Mouse (Mus musculus): ENCODE data around the gene Slc30a9. TPM values are rescaled to one million over a fixed set of nuclear protein-coding genes. Genes with fewer than 3 reads are reported as not detected.
A peak's percentile ranks its signal among the peaks of the same experiment; 100 is the strongest.

Gene Slc30a9
- total RNA-seq (2012; rRNA removed) = 30.3 and 32.6 TPM in 2 replicates

DNA sequence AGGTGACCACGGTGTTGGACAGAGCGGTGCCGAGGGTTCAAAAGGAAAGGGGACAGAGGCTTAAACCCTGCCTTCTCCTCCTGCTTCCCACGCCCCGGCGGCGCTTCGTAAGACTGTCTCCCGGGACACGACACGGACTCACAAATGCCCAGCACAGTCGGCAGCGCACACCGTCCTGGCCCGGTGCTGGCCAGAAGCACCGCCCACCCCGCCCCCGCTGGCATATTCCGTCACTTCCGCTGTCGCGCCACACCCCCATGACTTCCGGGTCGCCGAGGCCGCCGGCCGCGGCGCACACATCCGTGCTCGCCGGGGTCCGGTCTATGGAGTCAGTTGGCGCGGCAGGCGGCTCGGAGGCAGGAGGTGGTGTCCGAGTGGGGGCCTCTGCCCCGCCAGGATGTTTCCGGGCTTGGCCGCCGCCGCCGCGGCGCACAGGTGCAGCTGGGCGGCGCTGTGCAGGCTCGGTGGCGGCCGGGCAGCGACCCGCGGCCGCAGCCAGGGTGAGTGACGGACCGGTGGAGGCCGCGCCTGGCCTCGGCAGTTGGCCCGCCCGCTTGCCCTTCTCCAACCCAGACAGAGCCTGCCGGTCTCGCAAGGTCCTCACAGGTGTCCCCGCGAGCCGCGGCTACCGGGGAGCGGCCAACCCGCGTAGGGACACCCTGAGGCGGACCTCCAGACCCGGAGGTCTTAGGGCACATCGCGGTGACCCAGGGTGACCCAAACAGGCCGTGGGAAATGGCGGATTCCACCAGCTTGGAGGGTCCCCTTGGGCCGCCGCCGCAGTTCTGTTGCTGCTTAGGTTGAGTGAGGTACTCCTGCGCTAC, at the start of gene Slc30a9:
Gene Slc30a9, plus strand, starts transcription at position 258 of the 824 bp plus-strand sequence.
- Histone ChIP-seq H3K4me3 (ENCODE audit: insufficient read depth in 1 of 2, low read depth in 1 of 2, low read length in 2 of 2, poor library complexity in 1 of 2, severe bottlenecking in 1 of 2) (peak within 1 kb of the TSS; percentile 72 to 89), H3K9ac (ENCODE audit: insufficient read depth, low read depth, low read length, poor library complexity, severe bottlenecking) (peak within 1 kb of the TSS; percentile 93), H3K27ac (ENCODE audit: insufficient read depth, low read depth, low read length, poor library complexity, severe bottlenecking) (peak within 1 kb of the TSS; percentile 20; the same call in 1 of the 2 replicates), H3K36me3 (ENCODE audit: control insufficient read depth, insufficient read depth, low read length, poor library complexity, severe bottlenecking) (no peaks in the 10 kb centered on the region), H3K4me1 (ENCODE audit: control insufficient read depth in 2 of 2, insufficient read depth in 2 of 2, low read length in 2 of 2, poor library complexity in 1 of 2) (no peaks in the 10 kb centered on the region), H3K9me3 (ENCODE audit: control insufficient read depth, insufficient read depth, low read depth, low read length) (no peaks in the 10 kb centered on the region)
- in situ Hi-C loops (cut with MboI; ENCODE audit: low sequenced_read_pairs in 2 of 2, unreplicated experiment in 2 of 2) = no loop called here
- TF ChIP-seq CHD2 (IDR thresholded peaks at IDR 0.05; ENCODE audit: low read depth, low read length) (no peak), HCFC1 (IDR thresholded peaks at IDR 0.05; ENCODE audit: borderline replicate concordance, insufficient read depth, low read length) (peak; percentile 43; the same call in 1 of the 2 replicates)
- peak; percentile 76 for DNase-seq (ENCODE audit: low read depth, low spot score)

DNA sequence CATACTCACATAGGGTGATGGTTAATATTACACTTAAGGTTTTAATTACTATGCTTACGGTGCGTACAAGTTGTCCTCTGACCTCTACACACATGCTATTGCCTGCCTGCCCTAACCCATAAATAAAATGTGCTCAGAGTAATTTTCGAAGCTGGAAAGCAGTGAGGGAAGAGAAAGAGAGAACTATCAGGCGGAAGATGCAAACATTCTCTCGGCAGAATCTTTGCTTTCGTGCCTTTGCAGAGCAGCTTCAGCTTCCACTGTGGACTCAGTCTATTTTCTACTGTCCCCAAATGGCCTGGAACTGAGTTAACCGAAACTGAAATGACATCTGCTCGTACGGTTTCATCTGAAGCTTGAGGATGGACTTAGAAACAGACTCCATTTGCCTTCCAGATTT, 48.3 kb upstream of the Slc30a9 start:
- peaks cover 3% of the 10 kb centered on the region; the same call in 1 of the 2 replicates for H3K36me3 ChIP-seq (ENCODE audit: control insufficient read depth, insufficient read depth, low read length, poor library complexity, severe bottlenecking)
- in situ Hi-C loops (cut with MboI; ENCODE audit: low sequenced_read_pairs in 2 of 2, unreplicated experiment in 2 of 2) = no loop called here
- H3K9ac ChIP-seq (ENCODE audit: insufficient read depth, low read depth, low read length, poor library complexity, severe bottlenecking) = no peak overlapping the region
- DNase-seq (ENCODE audit: low read depth, low spot score) = no peak
- no peak for TF ChIP-seq ZNF384 (IDR thresholded peaks at IDR 0.05; ENCODE audit: low read depth, low read length)
- no peak for TF ChIP-seq HCFC1 (IDR thresholded peaks at IDR 0.05; ENCODE audit: borderline replicate concordance, insufficient read depth, low read length)
- TF ChIP-seq ZC3H11A (IDR thresholded peaks at IDR 0.05; ENCODE audit: borderline replicate concordance, low read depth, low read length) = no peak
- TF ChIP-seq MAFK (IDR thresholded peaks at IDR 0.05; ENCODE audit: insufficient read depth, low read depth, low read length) = no peak
- TF ChIP-seq CHD2 (IDR thresholded peaks at IDR 0.05; ENCODE audit: low read depth, low read length) = no peak
- no peak overlapping the region for H3K27ac ChIP-seq (ENCODE audit: insufficient read depth, low read depth, low read length, poor library complexity, severe bottlenecking)
- no peak overlapping the region for H3K4me3 ChIP-seq (ENCODE audit: insufficient read depth in 1 of 2, low read depth in 1 of 2, low read length in 2 of 2, poor library complexity in 1 of 2, severe bottlenecking in 1 of 2)
- H3K9me3 ChIP-seq (ENCODE audit: control insufficient read depth, insufficient read depth, low read depth, low read length) = no peaks in the 10 kb centered on the region
- peaks cover 0 to 2% of the 10 kb centered on the region in 2 experiments; a peak in 2 of 4 replicates for H3K4me1 ChIP-seq (ENCODE audit: control insufficient read depth in 2 of 2, insufficient read depth in 2 of 2, low read length in 2 of 2, poor library complexity in 1 of 2)

DNA sequence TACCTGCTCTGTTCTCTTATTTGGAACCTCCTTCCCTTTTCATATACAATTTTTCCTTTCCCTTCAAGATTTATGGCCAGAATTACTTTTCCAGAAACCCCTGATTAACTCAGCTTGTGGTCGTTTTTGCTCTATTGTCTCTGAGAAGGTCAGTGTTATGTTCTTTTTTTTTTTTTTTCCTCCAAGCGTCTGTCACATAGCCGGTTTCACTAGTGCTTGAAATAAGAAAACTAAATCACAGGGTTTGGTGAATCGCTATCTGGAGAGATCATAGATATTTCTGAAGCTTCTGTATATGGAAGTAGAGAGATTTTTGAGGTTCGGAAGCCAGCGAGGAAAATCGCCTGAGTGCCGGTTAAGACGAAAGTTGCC, 46.6 kb upstream of the Slc30a9 start:
- Histone ChIP-seq H3K9ac (ENCODE audit: insufficient read depth, low read depth, low read length, poor library complexity, severe bottlenecking) (peak overlapping the region; percentile 44; the same call in 1 of the 2 replicates), H3K4me1 (ENCODE audit: control insufficient read depth in 2 of 2, insufficient read depth in 2 of 2, low read length in 2 of 2, poor library complexity in 1 of 2) (peaks cover 0 to 2% of the 10 kb centered on the region in 2 experiments; a peak in 2 of 4 replicates), H3K27ac (ENCODE audit: insufficient read depth, low read depth, low read length, poor library complexity, severe bottlenecking) (no peak overlapping the region), H3K4me3 (ENCODE audit: insufficient read depth in 1 of 2, low read depth in 1 of 2, low read length in 2 of 2, poor library complexity in 1 of 2, severe bottlenecking in 1 of 2) (peak overlapping the region; percentile 41 to 94; a peak in 3 of 4 replicates), H3K36me3 (ENCODE audit: control insufficient read depth, insufficient read depth, low read length, poor library complexity, severe bottlenecking) (peaks cover 8% of the 10 kb centered on the region), H3K9me3 (ENCODE audit: control insufficient read depth, insufficient read depth, low read depth, low read length) (no peaks in the 10 kb centered on the region)
- TF ChIP-seq ZC3H11A (IDR thresholded peaks at IDR 0.05; ENCODE audit: borderline replicate concordance, low read depth, low read length) = no peak
- TF ChIP-seq ZNF384 (IDR thresholded peaks at IDR 0.05; ENCODE audit: low read depth, low read length) = 0 out of 2 replicates have a peak, but pooled peaks have one; percentile 62
- TF ChIP-seq HCFC1 (IDR thresholded peaks at IDR 0.05; ENCODE audit: borderline replicate concordance, insufficient read depth, low read length) = no peak
- no peak for TF ChIP-seq CHD2 (IDR thresholded peaks at IDR 0.05; ENCODE audit: low read depth, low read length)
- TF ChIP-seq MAFK (IDR thresholded peaks at IDR 0.05; ENCODE audit: insufficient read depth, low read depth, low read length) = no peak
- DNase-seq (ENCODE audit: low read depth, low spot score) = no peak
- in situ Hi-C loops (cut with MboI; ENCODE audit: low sequenced_read_pairs in 2 of 2, unreplicated experiment in 2 of 2) = no loop called here

DNA sequence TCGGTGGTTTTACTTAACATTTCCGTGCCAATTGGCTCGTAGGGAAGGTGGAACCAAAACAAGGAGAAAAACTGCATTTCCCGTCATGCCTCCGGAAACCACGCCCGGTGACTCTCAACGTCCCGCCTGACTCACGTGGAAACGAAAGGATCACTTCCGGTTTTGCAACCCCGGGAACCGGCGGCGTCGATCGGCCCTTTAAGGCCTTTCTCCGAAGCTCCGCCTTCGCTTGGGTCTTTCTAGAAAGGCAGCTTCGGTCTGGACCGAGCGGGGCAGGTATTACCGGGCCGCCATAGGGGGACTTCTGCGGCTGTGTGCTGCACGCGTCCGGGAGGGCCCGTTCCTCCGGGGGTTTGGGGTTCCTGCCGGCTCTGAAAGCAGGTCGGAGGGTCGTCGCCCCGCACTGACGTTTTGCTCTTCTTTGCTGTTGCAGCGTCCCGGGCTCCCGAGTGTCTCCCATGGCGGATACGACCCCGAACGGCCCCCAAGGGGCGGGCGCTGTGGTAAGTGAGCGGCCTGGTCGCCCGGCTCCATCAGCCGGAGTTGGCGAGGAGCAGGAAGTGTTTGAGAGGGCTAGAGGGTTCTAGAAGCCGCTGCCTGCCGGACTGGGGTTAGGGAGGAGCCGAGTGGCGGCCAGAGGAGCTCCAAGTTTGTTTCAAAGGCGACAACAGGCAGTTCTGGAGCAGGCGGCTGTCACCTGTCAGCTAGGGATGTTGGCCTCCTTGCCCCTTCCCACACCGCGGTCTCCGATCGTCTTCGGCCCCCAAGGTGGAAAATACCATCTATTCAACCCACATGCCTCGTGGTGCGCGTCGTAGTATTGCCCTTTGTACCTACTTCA, 46.0 kb upstream of the Slc30a9 start, which contains the start of gene Tmem33:
Gene Tmem33, plus strand, starts transcription at position 35 of the 841 bp plus-strand sequence.
- in situ Hi-C loops (cut with MboI; ENCODE audit: low sequenced_read_pairs in 2 of 2, unreplicated experiment in 2 of 2) = no loop called here
- peak; percentile 93 for DNase-seq (ENCODE audit: low read depth, low spot score)
- TF ChIP-seq HCFC1 (IDR thresholded peaks at IDR 0.05; ENCODE audit: borderline replicate concordance, insufficient read depth, low read length) (peak; percentile 96), MAFK (IDR thresholded peaks at IDR 0.05; ENCODE audit: insufficient read depth, low read depth, low read length) (peak; percentile 22; the same call in 1 of the 2 replicates), CHD2 (IDR thresholded peaks at IDR 0.05; ENCODE audit: low read depth, low read length) (no peak; the same call in 1 of the 2 replicates), ZNF384 (IDR thresholded peaks at IDR 0.05; ENCODE audit: low read depth, low read length) (no peak), ZC3H11A (IDR thresholded peaks at IDR 0.05; ENCODE audit: borderline replicate concordance, low read depth, low read length) (no peak)
- Histone ChIP-seq H3K4me3 (ENCODE audit: insufficient read depth in 1 of 2, low read depth in 1 of 2, low read length in 2 of 2, poor library complexity in 1 of 2, severe bottlenecking in 1 of 2) (peak within 1 kb of the TSS; percentile 93 to 94), H3K36me3 (ENCODE audit: control insufficient read depth, insufficient read depth, low read length, poor library complexity, severe bottlenecking) (peaks cover 8% of the 10 kb centered on the region), H3K4me1 (ENCODE audit: control insufficient read depth in 2 of 2, insufficient read depth in 2 of 2, low read length in 2 of 2, poor library complexity in 1 of 2) (peaks cover 0 to 2% of the 10 kb centered on the region in 2 experiments; a peak in 2 of 4 replicates), H3K27ac (ENCODE audit: insufficient read depth, low read depth, low read length, poor library complexity, severe bottlenecking) (peak within 1 kb of the TSS; percentile 80), H3K9ac (ENCODE audit: insufficient read depth, low read depth, low read length, poor library complexity, severe bottlenecking) (peak within 1 kb of the TSS; percentile 94), H3K9me3 (ENCODE audit: control insufficient read depth, insufficient read depth, low read depth, low read length) (no peaks in the 10 kb centered on the region)

Data from ES-E14 (cell line).